Mouse (Mus musculus): ENCODE measurements around the gene Piezo1.

Gene Piezo1

DNA sequence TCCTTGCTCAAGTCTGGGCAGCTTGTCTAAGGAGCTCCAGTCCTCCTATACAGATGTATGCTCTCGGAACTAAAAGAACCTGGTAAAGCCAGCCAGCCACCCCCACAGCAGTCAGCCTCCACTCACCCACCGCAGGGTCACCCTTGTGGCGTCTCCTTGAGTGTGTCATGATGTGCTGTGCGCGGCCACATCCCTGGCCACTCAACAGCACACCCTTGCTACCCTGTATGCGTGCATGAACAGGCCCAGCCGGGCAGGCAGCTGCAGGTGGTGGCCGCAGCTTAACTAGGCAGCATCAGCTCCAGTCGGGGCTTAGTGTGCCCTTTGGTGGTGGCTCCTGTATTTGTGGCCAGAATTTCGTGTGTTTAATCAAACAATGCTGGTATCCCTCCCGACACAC, 94.0 kb downstream of the Piezo1 start:
- no peak for DNase-seq (ENCODE audit: low read depth)

DNA sequence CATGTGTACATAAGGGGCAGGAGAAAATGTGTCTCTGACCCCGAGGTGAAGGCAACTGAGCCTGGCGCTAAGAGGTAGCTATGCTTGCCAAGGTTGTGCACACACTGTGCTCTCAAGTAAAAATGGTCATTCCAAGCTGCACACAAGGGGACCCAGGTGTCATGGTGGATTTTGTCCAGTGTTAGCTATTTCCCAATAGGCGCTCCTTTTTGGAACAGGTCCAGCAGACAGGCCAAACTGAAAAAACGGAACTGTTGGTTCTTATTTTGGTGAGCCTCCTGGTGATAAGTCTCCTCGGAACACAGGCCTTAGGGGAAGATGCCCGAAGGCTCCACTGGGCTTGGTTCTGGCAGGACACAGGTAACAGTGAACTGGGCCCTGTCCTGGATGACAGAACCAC, 96.7 kb downstream of the Piezo1 start:
- no peak for DNase-seq (ENCODE audit: low read depth)

DNA sequence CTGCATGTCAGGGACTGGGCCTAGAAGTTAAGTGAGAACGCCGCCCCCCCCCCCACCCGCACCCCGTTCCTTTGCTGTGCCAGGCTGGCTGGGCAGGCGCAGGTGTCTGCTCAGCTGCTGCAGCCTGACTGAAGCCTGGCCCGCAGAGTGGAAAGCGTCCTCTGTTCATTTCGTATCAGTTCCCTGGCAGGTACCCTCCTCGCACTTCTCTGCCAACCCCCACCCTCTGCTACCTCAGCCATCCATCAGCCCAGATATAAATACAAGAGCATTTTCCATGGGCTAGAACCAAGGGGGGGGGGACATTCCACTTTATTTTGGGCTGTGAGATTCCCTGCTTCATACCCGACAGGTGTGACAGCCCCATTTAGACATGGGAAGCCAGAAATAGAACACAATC, 99.0 kb downstream of the Piezo1 start:
- DNase-seq (ENCODE audit: low read depth): no peak

DNA sequence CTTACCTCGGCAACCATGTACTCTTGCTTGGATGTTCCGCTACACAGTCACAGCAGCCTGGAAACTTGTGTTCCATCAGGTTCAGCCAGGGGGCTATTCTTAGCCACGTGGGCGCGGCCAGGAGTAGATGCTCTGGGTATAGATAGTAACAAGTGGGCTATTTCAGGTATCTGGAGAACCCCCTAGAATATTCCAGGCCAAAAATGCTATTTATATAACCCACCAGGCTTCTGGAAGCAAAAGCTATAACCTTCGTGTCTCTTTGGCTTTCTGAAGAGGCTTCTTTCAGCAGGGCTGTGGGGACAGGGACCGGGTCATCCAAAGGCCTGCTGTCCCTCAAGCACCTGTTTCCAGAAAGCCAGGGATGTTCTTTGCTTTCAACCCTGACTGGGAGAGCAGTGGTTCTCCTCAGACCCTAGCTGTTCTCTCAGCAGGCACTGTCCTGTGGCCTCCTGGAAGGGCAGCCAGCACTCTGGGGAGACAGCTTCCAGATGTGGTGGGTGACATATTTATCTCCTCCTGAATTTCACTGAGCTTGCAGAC, 99.9 kb downstream of the Piezo1 start:
- no peak for DNase-seq (ENCODE audit: low read depth)

DNA sequence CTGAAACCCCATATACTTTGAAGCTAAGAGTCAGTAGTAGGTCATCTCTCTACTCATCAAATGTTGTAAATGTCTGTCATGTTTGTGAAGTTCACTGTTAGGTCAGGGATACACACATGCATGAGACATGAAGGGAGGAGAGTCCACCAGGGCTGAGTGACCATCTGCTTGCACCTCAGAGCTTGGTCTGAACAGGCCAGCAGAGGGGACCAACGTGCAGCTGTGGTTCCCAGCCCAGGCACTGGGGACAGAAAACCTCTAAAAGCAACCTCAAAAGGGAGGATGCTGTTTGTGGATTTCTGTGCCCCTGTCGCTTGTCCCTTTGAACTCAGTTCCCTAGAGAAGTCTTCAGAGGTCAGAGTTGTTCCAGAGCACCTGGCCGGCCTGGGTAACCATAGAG, 105.9 kb downstream of the Piezo1 start:
- peak; percentile 20 for DNase-seq (ENCODE audit: low read depth)

DNA sequence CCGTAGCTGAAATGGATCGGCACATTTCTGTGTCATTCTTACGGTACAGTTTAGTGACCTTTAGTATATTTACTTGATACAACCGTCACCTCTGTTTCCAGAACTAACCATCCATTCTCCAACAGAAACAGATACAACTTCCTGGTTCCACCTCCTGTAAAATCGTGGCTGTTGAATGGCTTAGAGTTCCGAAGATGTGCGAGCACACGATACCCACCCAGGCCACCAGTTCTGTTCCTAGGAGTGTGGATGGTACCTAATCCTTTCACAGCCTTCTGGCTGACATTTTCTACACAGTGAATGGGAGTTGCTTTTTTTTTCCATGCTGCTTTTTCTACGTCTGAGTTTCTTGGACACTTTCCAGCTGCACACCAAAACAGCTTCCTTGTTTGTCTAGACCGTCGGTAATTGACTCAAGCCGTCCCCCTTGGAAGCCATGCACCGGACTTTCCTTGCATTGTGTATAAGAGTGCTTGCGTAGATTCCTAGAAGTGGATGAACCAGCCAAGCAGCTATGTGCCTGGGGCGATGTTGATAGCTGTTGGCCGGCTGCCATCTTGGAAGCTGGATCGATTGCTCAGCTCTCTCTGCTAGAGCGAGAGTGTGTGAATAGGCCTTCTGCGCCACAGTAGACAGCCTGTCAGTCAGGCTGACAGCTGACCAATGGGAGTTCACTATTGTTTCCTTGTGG, 106.9 kb downstream of the Piezo1 start:
- DNase-seq (ENCODE audit: low read depth): peak; percentile 85

DNA sequence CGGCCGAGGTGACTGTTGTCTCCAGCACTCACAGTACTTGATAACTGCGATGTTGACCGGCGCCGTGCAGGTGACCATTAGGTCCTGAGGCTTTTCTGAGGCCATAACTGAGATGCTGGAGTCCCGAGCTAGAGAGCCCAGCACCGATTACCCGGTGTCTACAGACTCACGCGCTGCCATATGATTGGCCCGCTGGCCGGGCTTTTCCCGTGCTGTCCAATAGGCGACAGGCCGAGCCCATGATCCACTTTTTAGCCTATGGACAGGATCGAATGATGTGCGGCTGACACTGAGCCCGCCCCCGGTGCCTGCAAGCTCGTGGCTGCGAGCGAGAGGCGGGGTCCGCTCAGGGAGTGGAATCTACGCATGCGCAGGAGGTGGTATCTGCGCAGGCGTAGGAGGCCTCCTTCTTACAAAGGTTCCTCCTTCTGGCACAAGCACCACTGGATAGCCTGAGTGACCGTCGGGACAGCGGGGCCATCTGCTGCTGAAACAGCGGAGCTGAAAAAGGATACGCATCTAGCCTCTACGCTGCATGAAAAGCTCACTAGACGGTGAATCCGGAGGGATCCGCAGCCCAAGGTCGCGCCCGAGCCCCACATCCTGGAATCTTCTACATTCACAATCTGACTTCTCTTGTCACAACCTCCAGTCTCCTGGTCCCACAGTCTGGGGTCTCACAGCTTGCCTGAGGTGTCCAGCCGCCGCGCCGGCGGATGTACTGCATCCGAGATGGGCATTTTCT, 107.7 kb downstream of the Piezo1 start, which contains the start of gene Mvd:
TSS of gene Mvd (minus strand) at position 161 of the 745 bp plus-strand sequence.
- peak; percentile 99 for DNase-seq (ENCODE audit: low read depth)

DNA sequence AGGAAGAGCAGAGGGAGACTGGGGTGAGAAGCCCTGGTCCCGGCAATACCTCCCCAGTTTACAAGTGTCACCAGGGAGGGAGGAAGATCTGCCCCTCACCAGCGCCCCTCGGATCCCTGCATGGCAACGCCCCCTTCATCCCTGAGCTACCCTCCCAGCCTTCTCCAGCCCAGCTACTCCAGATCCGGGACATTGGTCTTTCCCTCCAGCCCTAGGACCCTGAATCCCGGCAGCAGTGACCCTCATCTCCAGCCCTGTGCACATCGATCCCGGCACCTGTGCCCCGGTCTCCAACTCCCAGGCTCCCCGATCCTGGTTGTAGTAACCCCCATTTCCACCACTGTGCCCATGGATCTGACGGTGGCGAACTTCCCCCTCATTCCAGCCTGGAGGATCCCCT, 108.3 kb downstream of the Piezo1 start:
- DNase-seq (ENCODE audit: low read depth): no peak

DNA sequence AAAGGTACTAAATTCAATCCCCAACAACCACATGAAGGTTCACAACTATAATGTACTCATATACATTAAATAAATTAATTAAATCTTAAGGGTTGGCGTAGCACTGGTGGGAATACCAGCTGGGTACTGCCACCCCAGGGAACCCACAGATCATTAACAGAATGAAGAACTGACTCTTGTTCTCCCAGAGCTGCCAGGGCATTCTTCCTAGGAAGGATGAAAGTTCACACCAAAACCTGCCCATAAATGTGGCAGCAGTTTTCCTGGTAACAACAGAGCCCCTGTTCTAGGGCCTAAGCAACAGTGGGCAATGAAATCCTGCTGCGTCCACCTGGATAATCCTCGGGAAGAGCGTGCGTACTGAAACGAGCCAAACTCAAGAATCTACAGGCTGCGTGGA, 108.8 kb downstream of the Piezo1 start:
- no peak for DNase-seq (ENCODE audit: low read depth)

DNA sequence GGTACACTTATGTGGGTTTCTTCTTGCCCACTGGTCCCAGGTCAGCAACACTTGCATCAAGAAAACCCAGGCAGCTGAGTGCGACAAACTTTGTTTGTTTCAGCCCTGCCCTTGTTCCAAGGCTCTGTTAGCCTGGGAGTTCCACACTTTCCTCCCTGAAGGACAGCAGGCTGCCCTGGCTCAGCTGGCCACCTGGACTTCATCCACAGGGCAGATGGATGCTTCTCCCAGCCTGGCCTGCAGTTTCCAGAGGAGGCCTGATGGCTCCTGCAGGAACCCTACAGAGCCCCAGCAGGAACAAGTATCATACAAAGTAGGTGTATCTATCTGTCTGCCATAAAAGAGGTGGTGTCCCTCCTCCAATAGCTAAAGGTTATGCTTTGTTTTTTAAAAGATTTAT, 109.8 kb downstream of the Piezo1 start:
- DNase-seq (ENCODE audit: low read depth): no peak

DNA sequence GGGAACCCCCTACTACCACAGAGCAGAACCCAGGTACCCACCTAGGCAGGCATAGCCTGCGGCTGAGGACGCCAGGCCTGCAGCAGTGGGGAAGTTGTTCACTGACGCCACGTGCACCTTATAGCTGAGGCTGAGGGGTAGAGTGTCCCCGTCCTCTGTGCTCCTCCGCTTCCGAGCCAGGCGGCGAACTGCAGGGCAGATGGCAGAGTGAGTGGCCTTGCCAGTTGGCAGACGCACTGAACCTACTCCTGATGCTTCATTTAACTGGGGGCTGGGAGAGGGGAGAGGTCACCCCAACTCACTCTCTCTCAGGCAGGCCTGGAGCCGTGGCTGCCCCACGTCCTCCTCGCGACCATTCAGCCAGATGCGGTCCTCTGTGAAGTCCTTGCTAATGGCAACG, 111.8 kb downstream of the Piezo1 start:
- DNase-seq (ENCODE audit: low read depth): no peak

DNA sequence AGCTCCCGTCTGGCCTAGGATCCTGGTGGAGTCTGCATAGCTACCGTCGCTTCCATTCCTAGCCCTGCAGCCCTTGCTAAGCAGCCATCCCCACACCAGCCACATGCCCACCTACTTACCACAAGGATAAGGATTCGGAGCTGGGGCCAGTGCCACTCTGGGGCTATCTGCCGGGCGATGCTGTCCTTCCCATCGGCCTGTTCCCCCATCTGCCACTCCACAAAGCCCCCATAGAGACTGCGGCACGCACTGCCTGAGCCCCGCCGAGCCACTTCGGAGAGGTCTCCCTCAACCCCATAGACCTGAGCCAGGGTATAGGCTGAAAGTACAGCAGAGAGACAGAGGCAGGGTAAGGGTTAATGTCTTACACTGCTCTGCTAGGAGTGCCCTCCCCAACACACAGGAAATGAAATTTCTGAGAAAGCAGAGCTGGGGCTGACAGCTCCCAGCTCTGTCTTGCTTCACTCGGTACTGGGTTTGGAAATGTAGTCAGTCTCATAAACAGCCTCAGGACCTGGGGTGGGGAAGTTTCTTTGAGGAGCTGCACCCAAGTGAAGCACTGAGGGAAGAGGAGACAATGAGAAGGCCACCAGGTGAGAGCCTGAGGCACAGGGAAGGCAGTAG, 113.3 kb downstream of the Piezo1 start:
- DNase-seq (ENCODE audit: low read depth): peak; percentile 67

DNA sequence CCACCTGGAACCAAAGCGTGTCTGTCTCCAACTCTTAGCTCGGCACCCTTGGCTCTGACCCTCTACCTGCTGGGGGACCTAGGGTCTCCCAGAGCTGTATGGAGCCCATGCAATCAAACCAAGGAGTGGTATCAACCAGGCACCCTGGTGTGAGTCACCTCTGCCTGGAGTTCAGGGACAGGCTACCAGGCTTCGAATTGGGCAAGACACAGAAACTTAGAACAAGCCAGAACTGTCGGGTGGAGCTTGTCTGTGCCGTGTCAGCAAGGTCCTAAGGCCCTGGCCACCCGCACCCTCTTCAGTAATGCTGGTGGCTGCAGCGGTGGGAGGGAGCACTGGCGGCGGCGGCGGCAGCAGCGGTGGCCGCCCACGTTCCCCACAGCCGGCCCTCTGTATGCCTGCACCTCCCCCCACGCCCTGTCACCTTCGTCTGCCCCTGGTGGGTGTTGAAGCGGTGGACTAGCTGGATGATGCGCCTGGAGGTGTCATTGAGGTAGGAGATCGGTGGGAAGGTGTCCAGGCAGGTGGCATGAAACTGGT, 114.5 kb downstream of the Piezo1 start:
- peak; percentile 61 for DNase-seq (ENCODE audit: low read depth)

DNA sequence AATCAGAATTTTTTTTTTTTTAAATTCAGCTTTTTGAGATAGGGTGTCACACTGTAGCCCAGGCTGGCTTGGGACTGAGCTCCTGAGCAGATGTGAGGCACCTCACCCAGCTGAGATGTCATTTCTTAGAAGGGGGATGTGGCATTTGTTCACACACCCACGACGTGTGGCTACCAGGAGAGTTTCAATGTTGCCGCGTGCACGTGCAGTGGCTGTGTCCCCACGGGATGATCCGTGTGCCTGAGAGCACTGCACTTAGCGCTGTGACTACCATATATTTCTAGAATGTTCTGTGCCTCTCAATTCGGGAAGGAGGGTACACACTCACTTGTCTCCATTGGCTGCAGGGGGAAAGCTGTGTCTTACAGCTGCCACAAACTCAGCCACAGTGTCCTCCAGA, 115.0 kb downstream of the Piezo1 start:
- peak; percentile 69 for DNase-seq (ENCODE audit: low read depth)

DNA sequence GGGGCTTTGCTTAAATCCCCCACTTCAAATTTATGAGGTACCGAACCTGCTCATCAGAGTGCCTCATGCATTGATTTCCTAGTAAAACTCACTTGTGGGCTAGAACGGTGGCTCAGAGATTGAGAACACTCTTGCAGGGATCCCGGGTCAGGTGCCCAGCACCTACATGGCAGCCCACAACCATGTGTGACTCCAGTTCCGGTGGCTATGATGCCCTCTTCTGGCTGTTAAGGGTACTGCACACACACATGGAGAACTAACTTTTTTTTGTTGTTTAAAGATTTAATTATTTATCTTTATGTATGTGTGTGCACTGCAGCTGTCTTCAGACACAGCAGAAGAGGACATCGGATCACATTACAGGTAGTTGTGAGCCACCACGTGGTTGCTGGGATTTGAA, 115.8 kb downstream of the Piezo1 start:
- DNase-seq (ENCODE audit: low read depth): peak; percentile 63

DNA sequence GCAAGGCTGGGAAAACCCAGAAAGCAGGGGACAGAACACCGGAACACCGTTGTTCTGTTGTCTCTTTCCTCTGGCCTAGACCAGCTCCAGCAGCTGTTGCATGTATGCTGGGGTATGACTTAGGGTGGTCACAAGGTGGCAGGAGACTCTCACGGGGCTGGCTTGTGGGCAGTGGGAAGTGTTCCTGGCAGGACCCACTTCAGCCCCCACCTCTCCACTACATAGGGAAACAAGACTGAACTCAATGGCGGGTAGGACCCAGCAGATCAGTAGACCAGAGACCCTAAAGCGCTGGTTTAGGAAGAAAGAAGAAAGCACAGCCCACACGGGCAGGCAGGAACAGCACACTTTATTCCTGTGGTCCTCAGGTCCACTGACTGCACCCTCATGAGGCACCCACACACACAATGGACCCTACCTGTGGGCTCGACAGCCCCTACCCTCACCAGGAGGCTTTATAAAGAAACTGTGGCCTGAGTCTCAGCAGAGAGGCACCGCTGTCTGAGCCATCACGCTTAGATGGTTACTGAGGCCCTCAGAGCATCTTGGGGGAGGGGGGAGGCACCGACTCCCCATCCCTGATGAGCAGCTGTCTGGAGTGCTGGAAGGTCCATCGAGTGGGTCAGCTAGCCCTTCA, 117.7 kb downstream of the Piezo1 start:
- no peak for DNase-seq (ENCODE audit: low read depth)

DNA sequence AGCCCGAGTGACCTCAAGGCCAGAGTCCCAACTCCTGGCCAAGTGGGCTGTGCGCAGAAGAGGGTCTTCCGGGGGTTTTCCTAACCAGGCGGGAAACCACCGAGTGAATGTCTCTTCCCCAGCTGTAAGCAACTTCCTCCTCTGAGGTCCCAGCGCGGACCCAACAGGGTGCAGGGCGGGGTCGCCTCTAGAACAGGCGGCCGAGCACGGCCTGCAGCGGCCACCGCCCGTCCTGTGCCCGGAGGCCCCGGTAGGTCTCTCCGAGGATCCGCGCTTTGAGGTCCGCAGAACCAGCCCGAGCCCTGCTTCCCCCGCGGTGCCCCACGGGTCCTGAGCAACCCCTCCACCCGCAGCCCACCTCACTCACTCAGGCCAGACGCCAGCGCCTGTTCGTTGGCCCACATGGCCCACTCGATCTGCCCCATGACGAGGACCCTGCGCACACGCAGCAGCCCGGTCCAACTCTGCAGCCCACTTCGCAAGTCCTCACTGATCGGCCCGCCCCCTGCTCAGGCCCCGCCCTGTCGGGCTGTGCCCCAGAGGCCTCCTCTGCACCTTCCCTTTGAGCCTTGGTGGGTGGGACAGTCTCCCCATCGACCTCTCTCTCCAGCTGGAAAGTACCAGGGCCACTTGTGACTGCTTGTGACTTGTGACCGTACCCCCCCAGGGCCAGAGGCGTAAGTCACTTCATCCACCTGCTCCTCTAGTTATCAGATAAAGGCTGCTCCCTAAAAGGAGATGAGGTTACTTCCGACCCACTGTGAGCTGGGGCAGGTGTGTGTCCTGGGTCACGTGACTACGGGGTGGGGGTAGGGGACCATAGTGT, 118.5 kb downstream of the Piezo1 start, which contains the start of gene Cyba:
TSS of gene Cyba (minus strand) at position 488 of the 826 bp plus-strand sequence.
- DNase-seq (ENCODE audit: low read depth): peak; percentile 92
